Mouse (Mus musculus) hindbrain, embryonic 16.5 days (tissue): Measurements from ENCODE around the gene Poc1a. TPM values are rescaled to one million over a fixed set of nuclear protein-coding genes. Genes with fewer than 3 reads are reported as not detected.

Experiments used
- ATAC-seq: fragments of 200-750 bp; cut with Nextera tagmentation; 2 replicates; pipeline ENCODE4 v1.8.0; 2017; ENCODE audit warnings: moderate TSS enrichment, moderate library complexity
- H3K27ac ChIP-seq: fragments of 300-500 bp; sonication (generic); 2 replicates; pipeline ENCODE4 v1.5.1; 2014; ENCODE audit warnings: low read depth, mild to moderate bottlenecking, control low read depth, low read length, moderate library complexity
- H3K27me3 ChIP-seq: fragments of 300-500 bp; sonication (generic); replicated peaks from 2 replicates; pipeline ENCODE4 v1.6.1; 2014; ENCODE audit warnings: low read length; ENCODE audit not compliant: control insufficient read depth, insufficient read depth
- H3K36me3 ChIP-seq: fragments of 300-500 bp; sonication (generic); 2 replicates; pipeline ENCODE4 v1.6.1; 2014; ENCODE audit warnings: mild to moderate bottlenecking, low read length, moderate library complexity, mixed read lengths; ENCODE audit not compliant: control insufficient read depth, insufficient read depth
- H3K4me1 ChIP-seq: fragments of 300-500 bp; sonication (generic); 2 replicates; pipeline ENCODE4 v1.6.1; 2014; ENCODE audit warnings: low read depth, low read length; ENCODE audit not compliant: control insufficient read depth, insufficient read depth
- H3K4me2 ChIP-seq: fragments of 300-500 bp; sonication (generic); 2 replicates; pipeline ENCODE4 v1.6.1; 2014; ENCODE audit warnings: mild to moderate bottlenecking, low read length, control low read depth, moderate library complexity
- H3K4me3 ChIP-seq: fragments of 300-500 bp; sonication (generic); 2 replicates; pipeline ENCODE4 v1.5.1; 2014; ENCODE audit warnings: mild to moderate bottlenecking, low read length, control low read depth, moderate library complexity
- H3K9ac ChIP-seq: fragments of 300-500 bp; sonication (generic); 2 replicates; pipeline ENCODE4 v1.6.1; 2014; ENCODE audit warnings: low read depth, mild to moderate bottlenecking, control low read depth, low read length, moderate library complexity
- H3K9me3 ChIP-seq: fragments of 300-500 bp; sonication (generic); 2 replicates; pipeline ENCODE4 v1.6.1; 2014; ENCODE audit warnings: mild to moderate bottlenecking, low read length, moderate library complexity; ENCODE audit not compliant: control insufficient read depth
- WGBS: fragments of 180-500 bp; shearing (Covaris S2); extraction: QIAGEN DNeasy Blood & Tissue Kit; methylation state at CpG from one replicate; pipeline ENCODE4 v1.1.7; 2014; 5-methylcytosine and 5-hydroxymethylcytosine counted together
- polyA plus RNA-seq: library from polyadenylated mRNA; unstranded; fragments of >200 nt; fragmentation: Nextera tagmentation; extraction: Ambion mirVana; gene quantifications from 2 replicates; pipeline ENCODE4 v1.2.1, GENCODE M21; 2015

Gene Poc1a
- polyA plus RNA-seq, 1 experiment from 2014 or later = 8.9 TPM

GRCm38 (mm10) chr9:106359297-106359696, 78.4 kb downstream of the Poc1a start:
- H3K27me3 ChIP-seq = no peaks in the 10 kb centered on the region
- H3K4me2 ChIP-seq = no peak overlapping the region
- H3K4me3 ChIP-seq = no peak overlapping the region
- no peak overlapping the region for H3K9ac ChIP-seq
- ATAC-seq = no peak
- H3K4me1 ChIP-seq = no peaks in the 10 kb centered on the region
- no peaks in the 10 kb centered on the region for H3K9me3 ChIP-seq
- H3K27ac ChIP-seq = no peak overlapping the region
- 62% methylated on average over 6 of the region's 6 CpGs for WGBS
- no peaks in the 10 kb centered on the region for H3K36me3 ChIP-seq

- Histone ChIP-seq H3K27me3 (no peaks in the 10 kb centered on the region), H3K4me3 (no peak overlapping the region), H3K36me3 (no peaks in the 10 kb centered on the region), H3K4me1 (no peaks in the 10 kb centered on the region), H3K4me2 (no peak overlapping the region), H3K9ac (no peak overlapping the region), H3K9me3 (no peaks in the 10 kb centered on the region), H3K27ac (no peak overlapping the region)
- 82% methylated on average over 6 of the region's 6 CpGs for WGBS
- no peak for ATAC-seq
These were observed 80.3 kb downstream of the Poc1a start for GRCm38 (mm10) chr9:106361140-106361539.

- ATAC-seq = no peak
- Histone ChIP-seq H3K36me3 (no peaks in the 10 kb centered on the region), H3K4me3 (no peak overlapping the region), H3K27ac (no peak overlapping the region), H3K9ac (no peak overlapping the region), H3K4me1 (peaks cover 8% of the 10 kb centered on the region), H3K4me2 (no peak overlapping the region), H3K27me3 (no peaks in the 10 kb centered on the region), H3K9me3 (no peaks in the 10 kb centered on the region)
- 80% methylated on average over 7 of the region's 7 CpGs for WGBS
These were observed 84.5 kb downstream of the Poc1a start for GRCm38 (mm10) chr9:106365333-106365732.

GRCm38 (mm10) chr9:106366188-106366587, 85.3 kb downstream of the Poc1a start:
- no peaks in the 10 kb centered on the region for H3K27me3 ChIP-seq
- no peaks in the 10 kb centered on the region for H3K9me3 ChIP-seq
- no peak overlapping the region for H3K9ac ChIP-seq
- peaks cover 3% of the 10 kb centered on the region; the same call in 1 of the 2 replicates for H3K36me3 ChIP-seq
- H3K4me2 ChIP-seq = no peak overlapping the region
- ATAC-seq = no peak
- WGBS = 58% methylated on average over 1 of the region's 1 CpGs
- H3K4me1 ChIP-seq = peaks cover 17% of the 10 kb centered on the region
- H3K4me3 ChIP-seq = no peak overlapping the region
- H3K27ac ChIP-seq = no peak overlapping the region

- peak overlapping the region; percentile 93 for H3K4me2 ChIP-seq
- no peaks in the 10 kb centered on the region for H3K9me3 ChIP-seq
- peak overlapping the region; percentile 97; the same call in 1 of the 2 replicates for H3K27ac ChIP-seq
- no peak for ATAC-seq
- peak overlapping the region; percentile 61 for H3K9ac ChIP-seq
- peaks cover 25% of the 10 kb centered on the region for H3K4me1 ChIP-seq
- 25% methylated on average over 5 of the region's 5 CpGs for WGBS
- peak overlapping the region; percentile 81 for H3K4me3 ChIP-seq
- H3K27me3 ChIP-seq = no peaks in the 10 kb centered on the region
- H3K36me3 ChIP-seq = peaks cover 7% of the 10 kb centered on the region; the same call in 1 of the 2 replicates
These were observed 86.1 kb downstream of the Poc1a start for GRCm38 (mm10) chr9:106367001-106367400.

- Histone ChIP-seq H3K27me3 (no peaks in the 10 kb centered on the region), H3K4me3 (peak overlapping the region; percentile 81), H3K27ac (peak overlapping the region; percentile 97), H3K4me1 (peaks cover 30% of the 10 kb centered on the region), H3K9me3 (no peaks in the 10 kb centered on the region), H3K36me3 (peaks cover 7% of the 10 kb centered on the region; the same call in 1 of the 2 replicates), H3K4me2 (peak overlapping the region; percentile 93), H3K9ac (peak overlapping the region; percentile 89)
- WGBS = under 1% methylated on average over 35 of the region's 36 CpGs
- ATAC-seq = peak; percentile 95
These were observed 86.8 kb downstream of the Poc1a start for GRCm38 (mm10) chr9:106367592-106368111.

- peaks cover 7% of the 10 kb centered on the region; the same call in 1 of the 2 replicates for H3K36me3 ChIP-seq
- under 1% methylated on average over 43 of the region's 57 CpGs for WGBS
- peaks cover 30% of the 10 kb centered on the region for H3K4me1 ChIP-seq
- peak; percentile 70 for ATAC-seq
- H3K4me2 ChIP-seq = peak within 1 kb of the TSS; percentile 93
- H3K9ac ChIP-seq = peak within 1 kb of the TSS; percentile 89
- no peaks in the 10 kb centered on the region for H3K27me3 ChIP-seq
- H3K4me3 ChIP-seq = peak within 1 kb of the TSS; percentile 81
- peak within 1 kb of the TSS; percentile 97 for H3K27ac ChIP-seq
- H3K9me3 ChIP-seq = no peaks in the 10 kb centered on the region
These were observed 87.4 kb downstream of the Poc1a start, which contains the start of gene Dusp7 for GRCm38 (mm10) chr9:106368112-106368717. TSS of gene Dusp7 (plus strand) at chr9:106368632.

- H3K4me2 ChIP-seq = peak overlapping the region; percentile 93
- no peaks in the 10 kb centered on the region for H3K27me3 ChIP-seq
- peak overlapping the region; percentile 81 for H3K4me3 ChIP-seq
- peak; percentile 10 for ATAC-seq
- WGBS = under 1% methylated on average over 58 of the region's 72 CpGs
- H3K9ac ChIP-seq = peak overlapping the region; percentile 89
- H3K36me3 ChIP-seq = peaks cover 14% of the 10 kb centered on the region
- H3K27ac ChIP-seq = peak overlapping the region; percentile 97
- H3K9me3 ChIP-seq = no peaks in the 10 kb centered on the region
- peaks cover 30% of the 10 kb centered on the region for H3K4me1 ChIP-seq
These were observed 88.1 kb downstream of the Poc1a start for GRCm38 (mm10) chr9:106368831-106369501.

- Histone ChIP-seq H3K27me3 (no peaks in the 10 kb centered on the region), H3K9me3 (no peaks in the 10 kb centered on the region), H3K36me3 (peaks cover 15% of the 10 kb centered on the region), H3K4me2 (peak overlapping the region; percentile 93), H3K4me1 (peaks cover 30% of the 10 kb centered on the region), H3K9ac (peak overlapping the region; percentile 89), H3K4me3 (peak overlapping the region; percentile 81), H3K27ac (peak overlapping the region; percentile 97)
- 7% methylated on average over 11 of the region's 11 CpGs for whole genome bisulfite sequencing
- no peak for ATAC-seq
These were observed 89.1 kb downstream of the Poc1a start for GRCm38 (mm10) chr9:106369801-106370485.
